Mouse (Mus musculus): ENCODE measurements around the gene Defb6. TPM values are rescaled to one million over a fixed set of nuclear protein-coding genes. Genes with fewer than 3 reads are reported as not detected.

Gene Defb6
- total RNA-seq (2017) = not detected in 2 replicates

- ATAC-seq (ENCODE audit: extremely low read depth, insufficient number of reproducible peaks, low FRiP score, poor library complexity, severe bottlenecking) = no peak
Measured at GRCm38 (mm10) chr8:19225161-19225560, at the start of gene Defb6. Defb6 (plus strand) TSS chr8:19225478.

DNA sequence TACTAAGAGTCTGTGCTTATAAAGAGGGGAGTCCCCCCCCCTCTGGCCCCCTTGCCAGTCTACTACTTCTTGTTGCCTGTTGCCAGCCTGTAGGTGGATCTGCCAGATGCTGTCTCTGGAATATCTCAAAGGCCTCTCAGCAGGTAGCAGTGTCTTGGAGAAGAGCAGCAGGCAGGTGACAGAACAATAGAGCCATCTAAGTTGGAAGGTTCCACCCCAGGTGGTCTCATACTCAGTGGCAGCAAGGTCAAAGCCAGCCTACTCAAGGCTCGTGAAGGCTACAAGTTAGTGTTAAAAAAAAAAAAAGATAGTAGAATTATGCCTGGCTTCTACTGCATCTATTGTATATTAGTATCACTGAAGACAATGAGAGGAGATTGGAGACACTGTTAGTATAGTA is 12.8 kb downstream of the Defb6 start:
- no peak for ATAC-seq (ENCODE audit: extremely low read depth, insufficient number of reproducible peaks, low FRiP score, poor library complexity, severe bottlenecking)

- ATAC-seq (ENCODE audit: extremely low read depth, insufficient number of reproducible peaks, low FRiP score, poor library complexity, severe bottlenecking) = no peak
Measured at GRCm38 (mm10) chr8:19239616-19240015, 14.3 kb downstream of the Defb6 start, which contains the start of gene Defb46. Defb46 (plus strand) TSS chr8:19239916.

- no peak for ATAC-seq (ENCODE audit: extremely low read depth, insufficient number of reproducible peaks, low FRiP score, poor library complexity, severe bottlenecking)
Measured at GRCm38 (mm10) chr8:19247280-19247679, 22.0 kb downstream of the Defb6 start, which contains the start of gene Defb5. Defb5 (plus strand) TSS chr8:19247580.

DNA sequence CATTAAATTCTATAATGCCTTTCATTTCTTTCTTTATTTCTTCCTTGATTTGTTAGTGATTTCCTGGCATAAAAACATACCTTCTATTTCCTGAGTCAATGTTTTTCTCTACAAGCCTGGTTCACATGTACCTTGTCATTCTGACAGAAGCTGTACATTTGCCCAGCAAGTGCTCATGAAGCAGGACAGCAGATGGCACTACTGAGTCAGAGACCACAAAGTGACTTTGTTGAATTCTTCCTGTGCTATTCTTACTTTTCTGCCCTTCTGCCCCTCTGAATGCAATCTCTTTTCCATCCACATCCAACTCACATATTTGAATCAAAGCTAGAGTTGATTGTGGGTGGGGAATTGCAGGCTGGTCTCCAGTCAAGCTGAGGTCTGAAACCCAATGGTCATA is 32.9 kb downstream of the Defb6 start:
- ATAC-seq (ENCODE audit: extremely low read depth, insufficient number of reproducible peaks, low FRiP score, poor library complexity, severe bottlenecking) = no peak

DNA sequence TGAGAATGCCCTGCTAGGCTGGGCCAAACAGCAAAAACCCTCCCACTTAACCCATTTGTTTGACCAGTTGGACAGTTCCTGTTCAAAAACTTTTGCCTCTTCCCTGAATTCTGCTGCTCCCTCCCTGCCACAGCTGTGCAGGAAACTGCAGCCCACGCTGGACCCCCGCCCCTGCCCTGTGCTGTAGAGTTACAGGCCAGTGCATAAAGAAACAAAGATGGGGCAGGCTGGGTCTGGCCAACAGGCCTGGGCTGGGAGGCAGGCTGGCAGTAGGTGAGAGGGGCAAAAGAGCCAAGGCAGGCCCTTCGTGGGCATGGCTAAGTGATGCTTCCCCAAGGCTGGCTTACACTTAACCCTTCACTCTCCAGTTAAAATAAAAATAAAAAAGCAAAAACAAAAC is 34.4 kb downstream of the Defb6 start:
- ATAC-seq (ENCODE audit: extremely low read depth, insufficient number of reproducible peaks, low FRiP score, poor library complexity, severe bottlenecking) = no peak

Other genes with a start within 250 kb of the Defb6 start
- gene Defb40, start 247.2 kb upstream of the Defb6 start, total RNA-seq (2017) = not detected in 2 replicates
- not detected in 2 replicates for gene Defb37, start 234.4 kb upstream of the Defb6 start, total RNA-seq (2017)
- not detected in 2 replicates for gene Defb38, start 198.9 kb upstream of the Defb6 start, total RNA-seq (2017)
- gene Defb39, start 160.7 kb upstream of the Defb6 start, total RNA-seq (2017) = not detected in 2 replicates
- gene Defb12, start 110.6 kb upstream of the Defb6 start, total RNA-seq (2017) = not detected in 2 replicates
- gene Defb34, start 101.7 kb upstream of the Defb6 start, total RNA-seq (2017) = not detected in 2 replicates
- gene Gm45826, start 84.7 kb upstream of the Defb6 start, total RNA-seq (2017) = 4.5 TPM in 1 of 2 replicates, not detected in the other
- 7.0 TPM in 1 of 2 replicates, not detected in the other for gene Defb14, start 31.1 kb upstream of the Defb6 start, total RNA-seq (2017)
- not detected in 2 replicates for gene Defb4, start 26.8 kb upstream of the Defb6 start, total RNA-seq (2017)
- not detected in 2 replicates for gene Defb46, start 14.4 kb downstream of the Defb6 start, total RNA-seq (2017)
- not detected in 2 replicates for gene Defb5, start 22.1 kb downstream of the Defb6 start, total RNA-seq (2017)
- not detected in 2 replicates for gene Defb3, start 67.9 kb downstream of the Defb6 start, total RNA-seq (2017)
- not detected in 2 replicates for gene Defb8, start 222.1 kb downstream of the Defb6 start, total RNA-seq (2017)